Mouse (Mus musculus) neural tube, postnatal 0 days (tissue): ENCODE data around the gene Hfm1. TPM values are rescaled to one million over a fixed set of nuclear protein-coding genes. Genes with fewer than 3 reads are reported as not detected.

Experiments
- microRNA-seq: library from miRNA; unstranded; fragments of <30 nt; microRNA quantifications from one replicate; pipeline ENCODE4, GENCODE M21; 2016
- polyA plus RNA-seq: library from polyadenylated mRNA; unstranded; fragments of >200 nt; fragmentation: Nextera tagmentation; extraction: Ambion mirVana; gene quantifications from 2 replicates; pipeline ENCODE4 v1.2.1, GENCODE M21; 2015

The Hfm1 gene
- polyA plus RNA-seq, result 4.4 and 5.0 TPM in 2 replicates

GRCm38 (mm10) chr5:106925488-106926368 is at the start of gene Hfm1:
Gene Hfm1, minus strand, starts transcription at chr5:106926321.

GRCm38 (mm10) chr5:106963584-106964512 is 37.7 kb upstream of the Hfm1 start, which contains the start of gene Cdc7:
Gene Cdc7, plus strand, starts transcription at chr5:106964322.

Small RNA genes lying within 50 kb of the gene (microRNA-seq; reads per million reads assigned to microRNA genes)
- not detected for gene Gm27527

Other genes with a start within 250 kb of the Hfm1 start
- gene Zfp644, start 229.0 kb downstream of the Hfm1 start, polyA plus RNA-seq, result 69.4 and 73.1 TPM in 2 replicates
- 20.8 and 24.8 TPM in 2 replicates for gene Cdc7, start 38.0 kb upstream of the Hfm1 start, polyA plus RNA-seq